8 mouse cellular contexts compared by ENCODE assay signal in genomic region chr5:27791303-27792172, GRCm38 (mm10). TPM values are rescaled to one million over a fixed set of nuclear protein-coding genes. Genes with fewer than 3 reads are reported as not detected.
DNase-seq lines count a peak whose midpoint lies in the region; ATAC-seq and TF ChIP-seq lines count a peak whose summit lies in the region.

Gene Paxip1 (minus strand): TSS chr5:27791691.

- TF ChIP-seq POLR2A in kidney, adult 2 months (IDR thresholded peaks at IDR 0.05; ENCODE audit: low read depth, low read length) = peak; percentile 99
- peak; percentile 99 for TF ChIP-seq POLR2A in spleen, adult 2 months (IDR thresholded peaks at IDR 0.05; ENCODE audit: low read depth, low read length)

- H3K27me3 ChIP-seq in embryonic facial prominence, embryonic 13.5 days = no peaks in the 10 kb centered on the region
- H3K27me3 ChIP-seq in kidney, adult 2 months (replicated peaks; ENCODE audit: control insufficient read depth, insufficient read depth, low read length) = no peaks in the 10 kb centered on the region
- H3K27me3 ChIP-seq in limb, embryonic 12.5 days = no peaks in the 10 kb centered on the region
- no peaks in the 10 kb centered on the region for H3K27me3 ChIP-seq in midbrain, embryonic 15.5 days (replicated peaks)
- no peaks in the 10 kb centered on the region for H3K27me3 ChIP-seq in spleen, adult 2 months (ENCODE audit: control insufficient read depth, insufficient read depth, low read length)

- peak within 1 kb of the TSS; percentile 94 for H3K27ac ChIP-seq in embryonic facial prominence, embryonic 13.5 days
- H3K27ac ChIP-seq in kidney, adult 2 months (ENCODE audit: insufficient read depth, low read depth, low read length) = peak within 1 kb of the TSS; percentile 94
- peak within 1 kb of the TSS; percentile 95 for H3K27ac ChIP-seq in limb, embryonic 12.5 days
- H3K27ac ChIP-seq in midbrain, embryonic 15.5 days = peak within 1 kb of the TSS; percentile 94
- peak within 1 kb of the TSS; percentile 95 for H3K27ac ChIP-seq in spleen, adult 2 months (ENCODE audit: insufficient read depth, low read length)

- no peaks in the 10 kb centered on the region for H3K9me3 ChIP-seq in embryonic facial prominence, embryonic 13.5 days
- no peaks in the 10 kb centered on the region for H3K9me3 ChIP-seq in limb, embryonic 12.5 days
- H3K9me3 ChIP-seq in midbrain, embryonic 15.5 days = no peaks in the 10 kb centered on the region

- H3K36me3 ChIP-seq in embryonic facial prominence, embryonic 13.5 days = peaks cover 27% of the 10 kb centered on the region
- peaks cover 2% of the 10 kb centered on the region; the same call in 1 of the 2 replicates for H3K36me3 ChIP-seq in kidney, adult 2 months (ENCODE audit: control insufficient read depth, insufficient read depth, low read length)
- H3K36me3 ChIP-seq in limb, embryonic 12.5 days = peaks cover 28% of the 10 kb centered on the region
- H3K36me3 ChIP-seq in midbrain, embryonic 15.5 days (replicated peaks) = peaks cover 10% of the 10 kb centered on the region
- peaks cover 4% of the 10 kb centered on the region for H3K36me3 ChIP-seq in spleen, adult 2 months (ENCODE audit: control insufficient read depth, insufficient read depth, low read length)

- H3K4me1 ChIP-seq in embryonic facial prominence, embryonic 13.5 days = peaks cover 12% of the 10 kb centered on the region
- peaks cover 5% of the 10 kb centered on the region; the same call in 1 of the 2 replicates for H3K4me1 ChIP-seq in kidney, adult 2 months (ENCODE audit: control insufficient read depth, insufficient read depth, low read length)
- H3K4me1 ChIP-seq in limb, embryonic 12.5 days (replicated peaks) = peaks cover 18% of the 10 kb centered on the region
- peaks cover 27% of the 10 kb centered on the region for H3K4me1 ChIP-seq in midbrain, embryonic 15.5 days
- H3K4me1 ChIP-seq in spleen, adult 2 months (ENCODE audit: control insufficient read depth, insufficient read depth, insufficient read length) = peaks cover 5% of the 10 kb centered on the region

- peak; percentile 92 for DNase-seq in 3134 (ENCODE audit: extremely low read depth, insufficient read length, low spot score)
- DNase-seq in adrenal gland, postnatal 36 days = peak; percentile 97 to 98
- DNase-seq in heart, adult 18-20 months = peak; percentile 96 to 98
- peak; percentile 98 for DNase-seq in kidney, adult 2 months
- peak; percentile 92 to 93 for DNase-seq in spleen, adult 2 months (ENCODE audit: low read depth in 1 of 2, low spot score in 2 of 2)

- under 1% methylated on average over 71 of the region's 73 CpGs for WGBS in embryonic facial prominence, embryonic 13.5 days
- WGBS in kidney, adult 2 months = under 1% methylated on average over 73 of the region's 73 CpGs
- under 1% methylated on average over 72 of the region's 73 CpGs for WGBS in limb, embryonic 12.5 days
- under 1% methylated on average over 73 of the region's 73 CpGs for WGBS in midbrain, embryonic 15.5 days
- WGBS in spleen, adult 2 months = under 1% methylated on average over 67 of the region's 73 CpGs

- H3K4me2 ChIP-seq in embryonic facial prominence, embryonic 13.5 days = peak within 1 kb of the TSS; percentile 61
- peak within 1 kb of the TSS; percentile 69 for H3K4me2 ChIP-seq in limb, embryonic 12.5 days
- H3K4me2 ChIP-seq in midbrain, embryonic 15.5 days = peak within 1 kb of the TSS; percentile 78

- peak; percentile 97 for ATAC-seq in embryonic facial prominence, embryonic 13.5 days (ENCODE audit: insufficient number of reproducible peaks, insufficient read depth, low FRiP score, low TSS enrichment, low read depth)
- ATAC-seq in limb, embryonic 12.5 days (ENCODE audit: insufficient number of reproducible peaks, insufficient read depth, low FRiP score, low TSS enrichment, low read depth) = peak; percentile 96
- ATAC-seq in midbrain, embryonic 15.5 days (replicated peaks) = peak; percentile 97

- TF ChIP-seq CTCF in kidney, adult 2 months (conservative IDR thresholded peaks at IDR 0.05; ENCODE audit: insufficient read depth, insufficient read length, low read depth, low read length) = no peak
- no peak for TF ChIP-seq CTCF in spleen, adult 2 months (IDR thresholded peaks at IDR 0.05; ENCODE audit: extremely low read depth, insufficient read depth, insufficient read length, insufficient replicate concordance)

- H3K9ac ChIP-seq in embryonic facial prominence, embryonic 13.5 days = peak within 1 kb of the TSS; percentile 81
- H3K9ac ChIP-seq in limb, embryonic 12.5 days (replicated peaks) = peak within 1 kb of the TSS; percentile 84
- peak within 1 kb of the TSS; percentile 58 for H3K9ac ChIP-seq in midbrain, embryonic 15.5 days

- H3K4me3 ChIP-seq in embryonic facial prominence, embryonic 13.5 days = peak within 1 kb of the TSS; percentile 78
- peak within 1 kb of the TSS; percentile 58 for H3K4me3 ChIP-seq in kidney, adult 2 months (ENCODE audit: insufficient read depth, low read depth, low read length)
- H3K4me3 ChIP-seq in limb, embryonic 12.5 days (replicated peaks) = peak within 1 kb of the TSS; percentile 72
- H3K4me3 ChIP-seq in midbrain, embryonic 15.5 days = peak within 1 kb of the TSS; percentile 79
- peak within 1 kb of the TSS; percentile 90 for H3K4me3 ChIP-seq in spleen, adult 2 months (ENCODE audit: extremely low read depth, insufficient read depth, insufficient read length)

RNA-seq across cellular contexts. Expression of gene Paxip1, which starts in this region (rescaled TPM):
- total RNA-seq in adrenal gland, postnatal 36 days (2021) = 10 to 100 TPM; 23.7 to 28.0 TPM
- polyA plus RNA-seq in embryonic facial prominence, embryonic 13.5 days (2015; fragmentation: Nextera tagmentation; extraction: Ambion mirVana) = 36.0 and 41.6 TPM in 2 replicates
- 10 to 100 TPM; 13.6 to 16.1 TPM for total RNA-seq in heart, adult 18-20 months (2021)
- 18.1 and 18.6 TPM in 2 replicates for polyA plus RNA-seq in kidney, adult 2 months (2012; rRNA removed)
- 44.9 and 52.4 TPM in 2 replicates for polyA plus RNA-seq in limb, embryonic 12.5 days (2016; fragmentation: Nextera tagmentation; extraction: Ambion mirVana)
- 28.8 and 31.1 TPM in 2 replicates for polyA plus RNA-seq in midbrain, embryonic 15.5 days (2015; fragmentation: Nextera tagmentation; extraction: Ambion mirVana)
- 21.1 and 23.7 TPM in 2 replicates for polyA plus RNA-seq in spleen, adult 2 months (2012; rRNA removed)

Comparison
In these comparisons a context has a peak if more than half of its experiments do, and no peak if none do; other contexts are left out.
1. Peak in every context shown above with its lines: DNase-seq, ATAC-seq, H3K4me3 ChIP-seq and H3K27ac ChIP-seq.